Mouse (Mus musculus) skeletal muscle tissue, adult 2 months (tissue): ENCODE results near the gene Fam89a.

Experiments used
- DNase-seq: peaks from one replicate; pipeline ENCODE4 v3.0.0-alpha.2; 2012; ENCODE audit warnings: low read depth, low spot score

The Fam89a gene

GRCm38 (mm10) chr8:124751709-124752173 lies at the start of gene Fam89a:
Gene Fam89a (minus strand): TSS chr8:124751832.
- no peak for DNase-seq

GRCm38 (mm10) chr8:124800542-124800941 lies 48.9 kb upstream of the Fam89a start:
- DNase-seq = no peak

GRCm38 (mm10) chr8:124795781-124796488 lies 44.3 kb upstream of the Fam89a start:
- no peak for DNase-seq

- no peak for DNase-seq
Observed at GRCm38 (mm10) chr8:124794486-124794780, 42.8 kb upstream of the Fam89a start.

- DNase-seq = no peak
Observed at GRCm38 (mm10) chr8:124793661-124794485, 42.2 kb upstream of the Fam89a start.

- DNase-seq = peak; percentile 46
Observed at GRCm38 (mm10) chr8:124793172-124793651, 41.6 kb upstream of the Fam89a start.

- no peak for DNase-seq
Observed at GRCm38 (mm10) chr8:124792708-124793107, 41.1 kb upstream of the Fam89a start, which contains the start of gene Trim67. Gene Trim67 (plus strand): TSS chr8:124793092.

GRCm38 (mm10) chr8:124792186-124792585 lies 40.6 kb upstream of the Fam89a start:
- no peak for DNase-seq

- no peak for DNase-seq
Observed at GRCm38 (mm10) chr8:124791751-124792150, 40.1 kb upstream of the Fam89a start.

- DNase-seq = no peak
Observed at GRCm38 (mm10) chr8:124790676-124791075, 39.0 kb upstream of the Fam89a start.

GRCm38 (mm10) chr8:124784613-124785012 lies 33.0 kb upstream of the Fam89a start:
- no peak for DNase-seq

GRCm38 (mm10) chr8:124783228-124783627 lies 31.6 kb upstream of the Fam89a start:
- DNase-seq = no peak

GRCm38 (mm10) chr8:124782431-124782830 lies 30.8 kb upstream of the Fam89a start:
- DNase-seq = peak; percentile 34

GRCm38 (mm10) chr8:124780236-124780635 lies 28.6 kb upstream of the Fam89a start:
- peak; percentile 76 for DNase-seq

- DNase-seq = peak; percentile 36
Observed at GRCm38 (mm10) chr8:124775695-124776094, 24.1 kb upstream of the Fam89a start.

- no peak for DNase-seq
Observed at GRCm38 (mm10) chr8:124772389-124772788, 20.8 kb upstream of the Fam89a start.

GRCm38 (mm10) chr8:124763061-124763460 lies 11.4 kb upstream of the Fam89a start:
- DNase-seq = no peak

GRCm38 (mm10) chr8:124758544-124758943 lies 6.9 kb upstream of the Fam89a start:
- no peak for DNase-seq

GRCm38 (mm10) chr8:124756601-124757000 lies 5.0 kb upstream of the Fam89a start:
- DNase-seq = no peak

GRCm38 (mm10) chr8:124756153-124756552 lies 4.5 kb upstream of the Fam89a start:
- DNase-seq = no peak

- DNase-seq = no peak
Observed at GRCm38 (mm10) chr8:124755481-124755880, 3.8 kb upstream of the Fam89a start.

- no peak for DNase-seq
Observed at GRCm38 (mm10) chr8:124754792-124755190, 3.2 kb upstream of the Fam89a start.
